Mouse (Mus musculus) gastrocnemius, postnatal 36 days (tissue): ENCODE measurements around the gene Epo. TPM values are rescaled to one million over a fixed set of nuclear protein-coding genes. Genes with fewer than 3 reads are reported as not detected.
A peak's percentile ranks its signal among the peaks of the same experiment; 100 is the strongest.

Experiments used
- DNase-seq, 2 experiments: peaks; one replicate each; pipeline ENCODE4 v3.0.0; 2022
- intact Hi-C: fragments of 180-260 bp; cut with DNase I; formaldehyde crosslinking; loops from one replicate; pipeline ENCODE4 v1.15.1; 2025
- total RNA-seq, 2 experiments: library from RNA; stranded (reverse); gene quantifications; 2 replicates each; pipeline ENCODE4 v1.2.3; 2021

Gene Epo
- total RNA-seq, 2 experiments from 2014 or later, result not detected

DNA sequence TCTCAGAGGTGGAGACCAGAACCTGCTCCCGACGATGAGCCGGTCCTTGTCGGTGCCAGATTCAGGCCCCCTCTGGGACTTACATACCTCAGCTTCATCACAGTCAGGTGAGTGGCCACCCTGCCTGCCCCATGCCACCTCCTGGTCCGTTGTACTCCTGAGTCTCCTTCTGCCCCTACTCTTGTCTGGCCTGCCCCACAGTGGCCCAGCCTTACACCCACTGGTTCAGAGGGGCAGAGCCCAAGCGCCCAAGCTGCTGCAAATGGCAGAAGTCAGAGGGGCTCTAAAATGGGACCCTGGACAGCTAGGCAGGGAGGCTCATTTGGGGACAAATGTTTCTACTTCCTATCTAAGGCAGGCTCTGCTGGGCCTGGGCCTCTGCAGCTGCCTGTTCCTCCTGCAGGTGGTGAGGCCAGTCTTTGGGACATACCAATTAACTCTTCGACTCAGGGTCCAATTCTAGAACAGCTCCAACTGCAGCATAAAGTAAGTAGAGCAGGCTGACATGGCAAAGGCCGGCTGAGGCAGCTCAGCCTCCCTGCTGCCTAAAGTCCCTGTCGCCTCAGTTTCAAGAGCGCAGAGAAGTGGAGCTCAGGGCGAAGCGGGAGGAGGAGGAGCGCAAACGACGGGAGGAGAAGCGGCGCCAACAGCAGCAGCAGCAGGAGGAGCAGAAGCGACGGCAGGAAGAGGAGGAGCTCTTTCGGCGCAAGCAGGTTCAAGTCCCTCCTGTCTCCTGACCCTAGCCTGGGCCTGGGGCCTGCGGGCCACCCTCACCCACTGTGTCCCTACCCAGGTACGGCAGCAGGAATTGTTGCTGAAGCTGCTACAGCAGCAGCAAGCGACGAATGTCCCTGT, 9.4 kb downstream of the Epo start:
- intact Hi-C loops, result no loop called here
- no peak for DNase-seq

DNA sequence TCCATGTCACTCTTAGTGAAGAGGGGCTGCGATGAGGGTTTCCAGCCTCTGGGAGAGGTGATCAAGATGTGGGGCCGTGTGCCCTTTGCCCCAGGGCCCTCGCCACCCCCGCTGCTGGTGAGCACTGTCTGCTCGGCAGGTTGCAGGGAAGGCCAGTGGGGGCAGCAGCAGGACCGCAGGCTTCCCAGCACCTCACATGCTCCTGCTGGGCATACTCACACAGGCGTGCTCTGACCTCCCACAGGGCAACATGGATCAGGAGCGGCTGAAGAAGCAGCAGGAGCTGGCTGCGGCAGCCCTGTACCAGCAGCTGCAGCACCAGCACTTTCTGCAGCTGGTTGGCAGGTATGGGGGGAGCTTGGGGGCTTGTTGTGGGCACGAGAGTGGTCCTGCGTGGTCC, 10.3 kb downstream of the Epo start:
- intact Hi-C loops, result no loop called here

DNA sequence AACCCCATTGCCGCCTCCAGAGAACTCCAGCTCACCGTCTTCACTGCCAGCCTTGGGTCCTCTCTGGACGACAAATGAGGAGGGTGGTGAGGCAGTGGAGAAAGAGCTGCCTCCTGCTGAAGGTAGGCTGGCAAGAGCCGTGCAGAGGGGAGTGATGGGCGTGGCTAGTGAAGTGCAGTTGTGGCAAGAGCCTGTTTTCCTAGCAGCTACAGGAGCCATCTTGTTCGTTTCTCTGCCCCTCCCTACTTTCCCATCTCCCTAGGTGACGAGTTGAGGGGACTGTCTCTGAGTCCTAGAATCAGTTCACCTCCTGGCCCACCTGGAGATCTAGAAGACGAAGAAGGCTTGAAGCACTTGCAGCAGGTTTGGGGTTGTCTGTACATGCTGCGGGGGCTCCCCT, 11.2 kb downstream of the Epo start:
- intact Hi-C loops, result no loop called here

More for the DNA sequence above, 10.3 kb downstream of the Epo start:
- DNase-seq, result no peak

DNA sequence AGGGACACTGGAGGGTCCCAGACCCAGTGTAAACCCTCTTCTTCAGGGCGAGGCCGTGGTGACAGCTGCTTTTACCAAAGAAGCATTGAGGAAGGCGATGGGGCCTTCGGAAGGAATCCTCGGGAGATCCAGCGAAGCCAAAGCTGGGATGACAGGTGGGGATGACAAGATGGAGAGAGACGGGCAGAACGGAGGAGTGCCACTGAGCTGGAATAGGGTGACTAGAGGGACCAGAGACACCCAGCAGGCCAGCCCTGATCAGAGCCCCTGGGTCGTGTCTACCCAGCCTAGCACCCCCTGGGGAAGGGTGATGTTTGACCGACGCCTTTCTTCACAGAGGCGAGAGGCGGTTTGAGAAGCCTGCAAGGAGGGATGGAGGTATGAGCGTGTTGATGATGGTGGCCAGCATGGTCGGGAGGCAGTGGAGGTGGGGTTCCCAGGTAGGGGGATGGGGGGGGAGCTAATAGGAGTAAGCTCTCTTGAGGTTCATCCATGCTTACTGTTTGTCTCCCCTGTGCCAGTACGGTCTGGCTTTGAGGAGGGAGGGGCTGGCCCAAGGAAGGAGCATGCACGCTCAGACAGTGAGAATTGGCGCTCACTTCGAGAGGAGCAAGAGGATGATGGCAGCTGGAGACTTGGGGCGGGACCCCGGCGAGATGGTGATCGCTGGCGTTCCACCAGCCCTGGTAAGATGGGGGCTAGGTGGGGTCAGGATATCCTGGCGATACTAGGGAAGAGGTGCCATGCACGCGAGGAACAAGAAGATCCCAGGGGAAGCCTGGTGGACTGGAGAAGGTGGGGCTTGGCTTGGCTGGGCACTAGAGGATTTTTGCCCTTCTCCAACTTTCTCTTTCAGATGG, 13.1 kb downstream of the Epo start:
- no peak for DNase-seq
- intact Hi-C loops, result no loop called here

More for the DNA sequence above, 11.2 kb downstream of the Epo start:
- no peak for DNase-seq

DNA sequence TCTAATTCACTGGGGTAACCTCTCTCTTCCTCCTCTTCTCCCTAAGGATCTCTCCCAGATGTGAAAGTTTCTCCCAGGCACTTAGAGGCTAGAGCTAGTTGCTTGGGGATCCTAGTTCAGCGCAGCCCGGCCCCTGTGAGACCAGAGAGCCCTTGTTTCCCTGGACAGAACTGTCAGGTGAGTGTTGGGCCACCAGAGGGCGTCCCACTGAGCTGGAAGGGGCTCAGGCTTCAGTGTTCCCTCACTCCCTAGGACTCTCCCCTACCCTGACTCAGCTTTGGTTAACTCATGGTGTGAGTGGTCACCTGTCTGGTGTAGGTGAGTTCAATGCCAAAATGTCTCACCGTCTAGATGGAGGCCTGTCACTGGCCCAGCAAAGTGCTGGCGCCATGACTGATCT, 14.6 kb downstream of the Epo start, which contains the start of gene Gigyf1:
Gene Gigyf1, plus strand, starts transcription at position 113 of the 400 bp plus-strand sequence.
- intact Hi-C loops, result no loop called here
- DNase-seq, result no peak

DNA sequence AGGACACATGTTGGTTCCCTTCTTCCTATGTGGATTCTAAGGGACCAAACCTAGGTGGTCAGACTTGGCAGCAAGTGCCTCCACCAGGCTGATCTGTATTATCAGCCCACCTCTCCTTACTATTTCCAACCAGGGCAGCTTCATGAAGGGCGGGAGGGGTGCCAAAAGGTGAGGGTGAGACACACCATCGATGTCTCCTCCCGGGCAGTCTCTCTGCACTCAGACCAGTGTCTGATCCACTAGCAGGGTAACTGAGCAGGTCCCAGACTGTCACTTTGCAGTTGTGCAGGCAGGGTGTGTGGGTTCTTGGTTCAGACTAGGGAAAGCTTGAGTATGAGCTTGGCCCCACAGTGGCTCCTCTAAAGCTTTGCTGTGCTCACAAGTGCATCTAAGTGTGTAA, 18.2 kb downstream of the Epo start:
- intact Hi-C loops, result no loop called here

DNA sequence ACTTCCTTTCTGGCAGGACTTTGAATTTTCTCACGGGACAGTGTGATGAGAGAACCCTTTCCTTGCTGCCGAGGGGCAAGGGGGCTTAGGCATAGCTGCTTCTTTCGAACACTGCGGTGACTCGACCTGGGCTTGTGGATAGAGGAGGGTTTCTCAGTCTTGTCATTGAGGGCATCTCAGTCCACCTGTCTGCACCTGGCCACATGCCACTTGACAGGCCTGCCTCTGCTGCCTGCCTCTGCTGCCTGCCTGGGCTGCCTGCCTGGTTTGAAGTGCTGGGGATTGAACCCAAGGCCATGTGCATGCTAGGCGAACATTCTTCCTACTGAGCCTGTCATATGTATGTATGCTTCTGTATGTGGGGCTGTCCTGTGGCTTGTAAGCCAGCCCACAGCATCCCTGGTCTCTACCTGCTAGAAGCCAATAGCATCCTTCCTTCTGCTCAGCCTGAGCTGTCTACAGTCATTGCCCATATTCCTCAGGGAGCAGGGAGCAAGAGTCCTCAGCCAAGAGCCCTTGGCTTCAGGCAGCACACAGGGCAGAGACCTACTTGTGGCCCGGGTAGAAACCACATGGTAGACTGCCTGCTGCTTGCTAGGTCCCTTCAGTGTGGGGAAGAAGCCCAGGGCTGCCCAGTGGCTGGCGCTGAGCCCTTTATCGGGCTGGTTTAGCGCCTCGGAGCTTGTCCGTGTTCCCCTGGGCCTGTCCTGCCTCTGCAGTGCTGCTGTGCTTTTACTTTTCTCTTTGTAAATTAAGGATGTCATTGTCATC, 18.9 kb downstream of the Epo start:
- intact Hi-C loops, result no loop called here
- peak in 1 of 2 experiments; percentile 13 for DNase-seq

More for the DNA sequence above, 18.2 kb downstream of the Epo start:
- no peak for DNase-seq

DNA sequence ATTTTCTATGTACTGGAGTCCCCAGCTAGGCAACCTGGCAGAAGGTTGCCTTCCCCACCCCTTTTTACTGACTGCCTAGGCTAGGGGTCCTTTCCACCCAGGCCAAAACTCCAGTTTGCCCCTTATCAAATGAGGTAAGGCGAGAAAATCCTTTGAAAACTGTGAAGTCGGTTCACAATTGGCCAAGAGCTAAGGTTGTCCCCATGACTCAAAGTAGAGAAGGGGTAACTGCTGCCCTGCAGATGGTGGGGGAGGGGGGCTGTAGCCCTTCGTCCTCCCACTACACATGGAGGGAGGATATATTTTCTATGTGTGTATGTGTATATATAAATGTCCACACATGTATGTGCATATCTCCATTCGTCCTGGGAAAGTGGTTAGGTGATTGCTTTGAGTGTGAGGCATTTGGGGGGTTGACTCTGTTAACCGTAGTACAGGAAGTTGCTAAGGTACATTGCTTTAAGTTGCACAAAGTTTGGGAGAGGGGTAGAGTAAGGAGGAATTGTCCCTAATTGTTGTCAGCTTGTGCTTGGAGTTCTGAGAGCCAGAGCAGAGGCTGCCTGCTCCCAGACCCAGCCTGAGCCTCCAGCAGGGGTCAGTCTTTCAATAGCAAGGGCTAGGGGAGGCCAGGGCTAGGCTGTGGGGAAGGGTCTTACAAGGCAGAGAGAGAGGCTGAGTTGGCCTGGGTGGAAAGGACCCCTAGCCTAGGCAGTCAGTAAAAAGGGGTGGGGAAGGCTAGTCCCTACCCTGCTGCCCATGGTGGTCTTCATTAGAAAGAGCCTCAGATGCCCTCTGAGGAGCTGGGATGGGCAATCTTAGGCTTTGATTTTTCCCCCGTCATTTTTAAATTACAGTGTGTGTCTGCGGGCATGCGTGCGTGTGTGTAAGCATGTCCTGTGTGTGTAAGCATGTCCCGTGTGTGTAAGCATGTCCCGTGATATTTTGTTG, 19.9 kb downstream of the Epo start:
- intact Hi-C loops, result no loop called here
- DNase-seq, result no peak

DNA sequence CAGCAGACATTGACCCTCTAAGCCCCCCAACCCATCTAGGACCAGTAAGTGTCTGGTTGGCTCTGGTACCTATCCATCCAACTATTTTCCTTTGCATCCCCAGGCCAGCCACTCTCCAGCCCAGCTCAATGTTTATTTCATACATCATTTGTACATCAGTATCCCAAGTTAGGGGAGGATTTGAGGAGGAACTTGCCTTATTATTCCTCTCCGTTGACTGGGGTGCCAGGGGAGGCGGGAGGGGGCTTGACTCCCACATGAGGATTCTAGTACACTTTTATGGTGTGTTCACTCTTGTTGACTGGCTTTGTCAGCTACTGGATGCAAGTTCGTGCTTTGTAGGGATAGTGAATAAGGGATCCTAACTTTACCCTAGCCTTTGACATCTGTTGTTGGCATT, 21.3 kb downstream of the Epo start:
- intact Hi-C loops, result no loop called here

DNA sequence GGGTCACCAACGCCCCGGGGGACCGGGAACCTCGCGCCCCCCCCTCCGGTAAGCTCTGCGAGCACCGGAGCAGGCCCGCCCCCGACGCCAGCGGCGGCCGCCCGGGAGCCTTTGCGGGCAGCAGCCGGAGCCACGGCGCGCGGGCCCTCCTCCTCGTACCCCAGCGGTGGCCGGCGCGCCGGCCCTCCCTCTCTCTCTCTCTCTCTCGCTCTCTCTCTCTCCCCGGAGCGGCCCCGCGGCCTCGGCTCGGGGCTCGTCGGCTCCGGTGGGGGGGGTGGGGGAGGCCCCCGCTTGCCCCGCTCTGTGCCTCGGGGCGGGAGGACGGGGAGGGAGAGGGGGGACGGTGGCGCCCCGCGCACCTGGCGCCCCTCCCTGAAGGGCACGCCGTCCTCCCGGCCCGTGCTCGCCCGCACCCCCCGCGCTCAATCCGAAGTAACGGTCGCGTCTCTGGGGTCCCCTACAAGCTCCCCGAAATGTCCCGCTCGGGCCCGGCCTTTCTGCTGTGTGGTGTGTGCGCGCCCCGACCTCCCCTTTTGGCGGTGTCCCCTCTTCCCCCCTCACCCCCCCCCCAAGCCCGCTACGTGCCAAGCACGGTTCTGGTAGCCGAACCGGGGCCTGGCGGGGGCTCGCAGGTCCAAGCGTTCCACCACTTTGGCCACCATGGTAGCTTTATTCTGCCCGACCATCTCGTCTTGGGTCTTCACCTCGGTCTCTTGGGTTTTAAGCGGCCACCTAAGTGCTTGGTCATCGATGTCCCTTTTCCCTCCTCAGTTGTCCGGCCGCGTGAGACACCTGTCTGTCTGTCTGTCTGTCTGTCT, 22.3 kb downstream of the Epo start:
- DNase-seq, result no peak
- intact Hi-C loops, result no loop called here

More for the DNA sequence above, 21.3 kb downstream of the Epo start:
- DNase-seq, result no peak

DNA sequence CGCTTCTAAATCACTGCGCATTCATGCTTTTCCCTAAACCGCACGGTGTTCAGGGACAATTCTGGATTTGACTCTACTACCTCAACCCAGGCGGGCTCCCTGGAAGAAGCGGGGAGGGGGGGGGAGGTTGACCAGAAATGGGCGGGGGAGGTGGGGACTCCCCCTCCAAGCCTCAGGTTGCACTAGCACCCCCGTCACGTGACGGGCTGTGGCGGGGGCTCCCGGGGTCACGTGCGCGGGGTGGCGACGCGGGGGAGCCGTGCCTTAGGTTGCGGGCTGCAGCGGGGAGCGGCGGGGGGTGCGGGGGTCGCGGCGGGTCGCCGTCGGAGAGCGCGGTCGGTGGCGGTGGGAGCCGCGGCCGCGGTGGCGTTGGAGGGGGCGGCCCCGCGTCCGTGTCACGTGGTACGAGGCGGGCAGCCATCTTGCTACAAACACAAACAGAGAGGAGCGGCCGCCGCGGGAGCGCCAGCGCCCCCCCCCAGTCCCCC, 23.0 kb downstream of the Epo start:
- intact Hi-C loops, result no loop called here

DNA sequence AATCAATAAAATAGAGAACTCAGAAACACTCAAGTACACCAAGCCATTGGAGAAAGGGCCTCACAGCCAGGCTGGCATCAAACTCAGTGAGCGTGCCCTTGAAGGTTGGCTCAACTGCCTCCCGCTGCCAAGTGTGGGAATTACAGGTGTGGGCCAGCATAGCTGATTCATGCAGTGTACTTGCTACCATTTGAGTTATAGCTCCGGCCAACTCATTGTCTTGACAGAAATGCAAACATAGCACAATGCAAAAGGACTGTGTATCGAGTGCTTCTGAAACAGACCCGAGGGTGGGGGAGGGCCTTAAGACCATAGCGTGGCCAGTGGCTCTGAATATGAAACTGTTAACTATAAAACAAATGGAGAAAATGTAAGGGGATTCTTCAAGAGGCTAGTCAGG, 29.0 kb downstream of the Epo start:
- intact Hi-C loops, result loop anchor here (5.0 to 10.0 kb wide), 2 partner anchors 192 to 251 kb away; partner anchors contain the start of gene Trip6
- DNase-seq, result no peak

More for the DNA sequence above, 23.0 kb downstream of the Epo start:
- peak; percentile 70 to 86 for DNase-seq

DNA sequence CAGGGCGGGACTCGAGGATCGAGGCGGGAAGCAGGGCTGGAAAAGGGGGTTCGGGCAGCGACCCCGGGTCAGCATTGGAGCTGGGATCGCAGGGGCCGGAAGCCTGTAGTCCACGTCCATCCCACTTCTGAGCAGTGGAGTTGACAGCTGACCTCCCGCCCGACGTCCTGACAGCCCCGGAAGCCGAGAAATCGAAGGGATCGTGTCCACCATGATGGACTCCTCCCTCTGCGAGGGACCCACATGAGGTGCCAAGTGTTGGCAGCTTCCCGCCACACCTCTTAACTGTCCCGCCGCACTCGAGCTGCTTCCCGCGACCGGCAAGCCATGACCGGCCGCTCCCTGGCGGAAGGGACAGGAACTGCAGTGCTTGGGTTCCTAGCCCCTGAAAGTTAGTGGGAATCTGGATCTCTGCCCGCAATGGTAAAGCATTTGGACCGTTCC, 30.4 kb downstream of the Epo start:
- intact Hi-C loops, result loop anchor here (5.0 to 10.0 kb wide), 2 partner anchors 190 to 252 kb away; partner anchors contain the start of gene Trip6
- DNase-seq, result peak in 1 of 2 experiments; percentile 79

DNA sequence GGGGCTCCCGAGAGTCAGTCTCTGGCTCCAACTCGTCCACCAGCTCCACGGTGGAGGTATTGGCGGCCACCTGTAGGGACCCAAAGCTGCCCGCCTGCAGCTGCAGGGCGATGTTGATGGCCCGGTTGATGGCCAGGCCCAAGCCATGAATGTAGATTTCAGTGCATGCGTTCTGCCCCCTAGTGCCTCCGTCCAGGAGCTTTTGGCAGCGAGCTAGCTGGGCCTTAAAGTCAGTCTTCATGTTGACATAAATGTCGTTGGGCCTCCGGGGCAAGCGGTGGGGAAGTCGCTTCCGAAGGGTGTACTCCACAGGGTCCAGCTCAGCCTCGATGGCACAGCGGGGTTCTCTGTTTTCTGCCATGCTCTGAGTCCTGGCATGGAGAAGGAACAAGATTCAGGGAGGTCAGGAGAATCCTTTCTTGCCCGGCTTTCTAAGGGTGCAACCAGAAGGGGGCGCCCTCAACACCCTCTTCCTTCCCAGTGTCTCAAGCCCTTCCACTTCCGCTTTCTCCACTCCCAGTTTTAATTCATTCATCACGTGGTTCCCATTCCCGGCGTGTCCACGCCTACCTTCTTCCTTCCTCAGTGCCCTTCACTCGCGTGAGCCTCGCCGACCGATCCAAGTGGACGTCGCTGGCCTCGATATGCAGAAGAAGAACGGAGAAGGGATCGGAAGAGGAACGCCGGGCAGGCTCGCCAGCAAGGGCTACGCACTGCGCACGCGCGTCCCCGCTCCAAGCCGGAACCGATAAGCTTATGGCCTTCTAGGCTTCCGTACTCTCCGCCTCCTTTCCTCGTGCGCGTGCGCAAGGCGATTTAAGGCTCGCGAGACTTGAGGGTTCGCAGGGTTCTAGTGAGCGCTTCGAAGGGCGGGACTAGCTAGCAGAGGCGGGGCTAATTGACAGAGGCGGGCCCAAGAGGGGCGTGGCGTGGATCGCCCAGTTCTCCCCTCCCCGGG, 31.1 kb downstream of the Epo start, which contains the start of gene Pop7:
Gene Pop7, minus strand, starts transcription at position 810 of the 958 bp plus-strand sequence.
- intact Hi-C loops, result loop anchor here (5.0 to 10.0 kb wide), 2 partner anchors 190 to 253 kb away; partner anchors contain the start of gene Trip6
- peak; percentile 100 for DNase-seq

DNA sequence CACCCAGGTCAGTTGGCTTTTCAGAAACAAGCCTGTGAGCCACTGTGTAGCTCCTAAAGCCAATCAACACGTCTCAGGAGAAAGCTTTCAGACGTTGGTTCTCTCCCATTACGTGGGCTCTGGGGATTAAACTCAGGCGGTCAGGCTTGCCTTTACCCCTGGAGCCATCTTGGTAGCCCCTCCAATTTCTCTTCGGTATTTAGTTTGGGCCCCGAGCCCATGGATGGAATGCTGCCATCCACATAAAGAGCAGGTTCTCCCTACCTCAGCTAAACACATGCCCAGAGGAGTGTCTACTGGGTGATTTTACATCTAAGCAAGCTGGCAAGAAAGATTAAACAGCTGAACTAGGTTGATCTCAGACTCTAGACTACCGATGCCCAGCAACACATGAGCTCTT, 32.9 kb downstream of the Epo start:
- DNase-seq, result no peak
- intact Hi-C loops, result loop anchor here (5.0 to 10.0 kb wide), 2 partner anchors 188 to 255 kb away; partner anchors contain the start of gene Trip6

DNA sequence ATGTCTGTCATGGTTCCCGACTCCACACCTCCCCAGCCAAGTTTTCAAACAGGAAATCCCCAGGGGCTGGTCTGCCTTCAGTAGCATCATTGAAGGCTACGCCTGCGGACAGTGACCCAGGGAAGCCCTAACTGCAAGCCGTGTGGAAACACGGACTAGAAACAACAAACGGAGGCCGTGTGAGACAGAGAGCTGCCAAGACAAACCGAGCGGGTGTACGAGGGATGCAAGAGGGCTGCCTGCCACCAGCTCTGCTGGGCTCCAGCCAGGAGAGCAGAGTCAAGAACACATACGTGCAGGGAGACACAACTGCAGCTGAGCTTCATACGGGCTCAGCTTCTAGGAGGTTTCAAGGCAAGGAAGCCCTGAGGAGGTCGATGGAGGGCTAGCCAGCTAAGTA, 39.2 kb downstream of the Epo start:
- intact Hi-C loops, result no loop called here
- DNase-seq, result no peak

DNA sequence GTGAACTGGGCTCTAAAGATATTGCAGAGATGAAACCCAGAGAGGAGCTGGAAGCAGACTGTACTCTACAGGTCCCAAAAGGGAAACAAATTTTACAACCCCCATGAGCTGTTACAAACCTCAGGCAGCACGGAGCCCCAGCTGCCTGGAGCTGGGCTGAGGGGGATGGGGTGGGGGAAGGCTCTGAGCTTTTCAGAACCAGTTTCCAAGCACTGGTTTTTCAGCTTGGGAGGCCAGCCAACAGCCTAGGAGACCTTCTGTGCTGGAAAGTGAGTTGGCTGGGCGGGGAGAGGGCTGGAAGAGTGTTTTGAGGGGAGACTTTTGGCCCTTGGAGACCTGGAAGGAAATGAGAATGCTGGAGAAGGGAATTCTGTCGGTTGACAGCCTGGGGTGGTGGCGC, 41.5 kb downstream of the Epo start:
- intact Hi-C loops, result no loop called here
- peak; percentile 20 to 59 for DNase-seq
